9 mouse cellular contexts compared by ENCODE assay signal in the genomic region with DNA sequence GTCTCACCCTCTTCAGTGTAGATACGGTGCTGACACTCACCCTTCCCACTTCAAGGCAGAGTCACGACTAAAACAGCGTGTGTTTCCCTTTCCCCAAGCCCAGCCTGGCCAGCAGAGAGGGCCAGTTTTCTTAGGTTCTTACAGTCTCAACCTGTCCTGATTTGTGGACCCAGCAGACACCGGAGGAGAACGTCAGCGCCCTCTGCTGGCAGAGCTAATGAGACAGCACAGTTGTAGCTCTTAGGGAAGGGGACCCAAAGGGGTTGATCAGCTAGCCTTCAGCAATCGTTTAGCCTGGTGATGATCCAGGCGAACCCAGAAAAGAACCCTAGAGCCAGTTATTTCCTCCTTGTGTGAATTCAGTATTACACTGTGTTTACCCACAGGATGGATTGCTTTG. TPM values are rescaled to one million over a fixed set of nuclear protein-coding genes. Genes with fewer than 3 reads are reported as not detected.
DNase-seq lines count a peak whose midpoint lies in the region; ATAC-seq and TF ChIP-seq lines count a peak whose summit lies in the region.
"Had no signal": no experiment of that assay in that cellular context is flagged by ENCODE, and none has a peak within 500 bp of the region (broad histone marks: within the 10 kb centered on the region; RNA-seq: fewer than 3 reads in every experiment).

No protein-coding gene starts in this region.

- no peak for DNase-seq in forebrain, embryonic 14.5 days (ENCODE audit: low spot score)
- DNase-seq in B cell, adult 2 months = peak; percentile 74 to 75
- DNase-seq in adrenal gland, postnatal 36 days = peak; percentile 83 to 88
- peak; percentile 87 for DNase-seq in kidney, postnatal 10 days
- DNase-seq in lung, postnatal 25 days (ENCODE audit: low spot score) = peak; percentile 40
- DNase-seq in stomach, postnatal 0 days (ENCODE audit: low spot score) = peak; percentile 74

- H3K4me3 ChIP-seq in forebrain, embryonic 15.5 days = no peak overlapping the region
- H3K4me3 ChIP-seq in forebrain, embryonic 14.5 days (ENCODE audit: low read depth, low read length) = no peak overlapping the region
- no peak overlapping the region for H3K4me3 ChIP-seq in stomach, postnatal 0 days (ENCODE audit: low read depth, low read length)
- H3K4me3 ChIP-seq: stomach, embryonic 15.5 days had no signal

- H3K36me3 ChIP-seq in forebrain, embryonic 15.5 days = no peaks in the 10 kb centered on the region
- no peaks in the 10 kb centered on the region for H3K36me3 ChIP-seq in forebrain, embryonic 14.5 days (ENCODE audit: control insufficient read depth, insufficient read depth, low read length)
- H3K36me3 ChIP-seq in stomach, postnatal 0 days (ENCODE audit: control insufficient read depth, insufficient read depth, low read length) = no peaks in the 10 kb centered on the region
- H3K36me3 ChIP-seq: stomach, embryonic 15.5 days had no signal

- WGBS in forebrain, embryonic 15.5 days = 56% methylated on average over 8 of the region's 8 CpGs
- WGBS in forebrain, embryonic 14.5 days = 52% methylated on average over 8 of the region's 8 CpGs
- WGBS in stomach, postnatal 0 days = 40% methylated on average over 8 of the region's 8 CpGs

- H3K27ac ChIP-seq in forebrain, embryonic 15.5 days (replicated peaks) = no peak overlapping the region
- no peak overlapping the region for H3K27ac ChIP-seq in forebrain, embryonic 14.5 days (ENCODE audit: low read depth, low read length)
- no peak overlapping the region for H3K27ac ChIP-seq in stomach, postnatal 0 days (replicated peaks)
- H3K27ac ChIP-seq: stomach, embryonic 15.5 days had no signal

- no peak for TF ChIP-seq EP300 in stomach, postnatal 0 days (optimal IDR thresholded peaks at IDR 0.05)

- 0 out of 2 replicates have a peak, but pooled peaks have one; percentile 38 for ATAC-seq in forebrain, embryonic 15.5 days (replicated peaks)
- no peak for ATAC-seq in forebrain, embryonic 14.5 days
- peak; percentile 57; the same call in 1 of the 2 replicates for ATAC-seq in erythroid progenitor cell, adult 5-6 weeks (replicated peaks; ENCODE audit: low FRiP score, poor library complexity, severe bottlenecking)
- 0 out of 2 replicates have a peak, but pooled peaks have one; percentile 54 for ATAC-seq in stomach, postnatal 0 days (ENCODE audit: low FRiP score, low TSS enrichment)

- no peaks in the 10 kb centered on the region for H3K27me3 ChIP-seq in forebrain, embryonic 15.5 days
- H3K27me3 ChIP-seq in forebrain, embryonic 14.5 days (replicated peaks; ENCODE audit: control insufficient read depth, insufficient read depth, low read length) = no peaks in the 10 kb centered on the region
- no peaks in the 10 kb centered on the region for H3K27me3 ChIP-seq in stomach, postnatal 0 days (ENCODE audit: control insufficient read depth, insufficient read depth, low read length)
- H3K27me3 ChIP-seq: stomach, embryonic 15.5 days had no signal

- 0 out of 2 replicates have a peak, but pooled peaks cover 15% of the 10 kb centered on the region for H3K4me1 ChIP-seq in forebrain, embryonic 15.5 days
- H3K4me1 ChIP-seq in forebrain, embryonic 14.5 days (ENCODE audit: control insufficient read depth, insufficient read depth, low read length) = 0 out of 2 replicates have a peak, but pooled peaks cover 3% of the 10 kb centered on the region
- no peaks in the 10 kb centered on the region for H3K4me1 ChIP-seq in stomach, postnatal 0 days (replicated peaks; ENCODE audit: control insufficient read depth, insufficient read depth)

- TF ChIP-seq CTCF in stomach, postnatal 0 days (IDR thresholded peaks at IDR 0.05; ENCODE audit: low read depth) = peak; percentile 81

- H3K9me3 ChIP-seq in forebrain, embryonic 15.5 days = no peaks in the 10 kb centered on the region
- no peaks in the 10 kb centered on the region for H3K9me3 ChIP-seq in forebrain, embryonic 14.5 days (replicated peaks; ENCODE audit: control insufficient read depth, low read length)
- no peaks in the 10 kb centered on the region for H3K9me3 ChIP-seq in stomach, postnatal 0 days (ENCODE audit: control insufficient read depth, low read length)
- H3K9me3 ChIP-seq: stomach, embryonic 15.5 days had no signal

- no peak overlapping the region for H3K9ac ChIP-seq in forebrain, embryonic 15.5 days (replicated peaks)
- no peak overlapping the region for H3K9ac ChIP-seq in forebrain, embryonic 14.5 days (ENCODE audit: low read length)
- H3K9ac ChIP-seq in stomach, postnatal 0 days (ENCODE audit: low read length) = no peak overlapping the region
- H3K9ac ChIP-seq: stomach, embryonic 15.5 days had no signal

- H3K4me2 ChIP-seq in forebrain, embryonic 15.5 days (replicated peaks) = no peak overlapping the region
- no peak overlapping the region for H3K4me2 ChIP-seq in forebrain, embryonic 14.5 days (ENCODE audit: low read length)
- no peak overlapping the region for H3K4me2 ChIP-seq in stomach, postnatal 0 days (replicated peaks; ENCODE audit: low read depth)
- H3K4me2 ChIP-seq: stomach, embryonic 15.5 days had no signal

RNA-seq across cellular contexts. Expression of a gene that starts 19.6 kb away (rescaled TPM):
- 7.7 and 8.4 TPM in 2 replicates for polyA plus RNA-seq in forebrain, embryonic 15.5 days (2015; fragmentation: Nextera tagmentation; extraction: Ambion mirVana)
- 8.8 and 10.4 TPM in 2 replicates for polyA plus RNA-seq in forebrain, embryonic 14.5 days (2014; fragmentation: Nextera tagmentation; extraction: Ambion mirVana)
- 1 to 10 TPM; 3.0 to 3.4 TPM for total RNA-seq in adrenal gland, postnatal 36 days (2021)
- 0.84 and 2.2 TPM in 2 replicates for total RNA-seq in erythroid progenitor cell, adult 5-6 weeks (2015; ENCODE audit: low replicate concordance)
- 0.45 and 0.51 TPM in 2 replicates for total RNA-seq in erythroid progenitor cell, adult 5-6 weeks (2017; ENCODE audit: low replicate concordance)
- 3.3 and 3.8 TPM in 2 replicates for polyA plus RNA-seq in stomach, postnatal 0 days (2015; fragmentation: Nextera tagmentation; extraction: Ambion mirVana)

RNA-seq across cellular contexts. Expression of a gene that starts 23.4 kb away (rescaled TPM):
- polyA plus RNA-seq in forebrain, embryonic 15.5 days (2015; fragmentation: Nextera tagmentation; extraction: Ambion mirVana) = 0.47 and 0.79 TPM in 2 replicates
- polyA plus RNA-seq in forebrain, embryonic 14.5 days (2014; fragmentation: Nextera tagmentation; extraction: Ambion mirVana) = 0.90 and 1.6 TPM in 2 replicates
- under 1 TPM; 0.43 to 0.49 TPM for total RNA-seq in adrenal gland, postnatal 36 days (2021)
- not detected in 2 replicates for total RNA-seq in erythroid progenitor cell, adult 5-6 weeks (2015; ENCODE audit: low replicate concordance)
- total RNA-seq in erythroid progenitor cell, adult 5-6 weeks (2017; ENCODE audit: low replicate concordance) = not detected in 2 replicates
- 0.17 and 0.27 TPM in 2 replicates for polyA plus RNA-seq in stomach, postnatal 0 days (2015; fragmentation: Nextera tagmentation; extraction: Ambion mirVana)
